Mouse (Mus musculus): Measurements from ENCODE around the gene Btbd3. TPM values are rescaled to one million over a fixed set of nuclear protein-coding genes. Genes with fewer than 3 reads are reported as not detected.

Btbd3 gene
- 8.9 and 11.5 TPM in 2 replicates for polyA plus RNA-seq (2012; rRNA removed)

GRCm38 (mm10) chr2:138256411-138256810, at the start of gene Btbd3:
TSS of gene Btbd3 (plus strand) at chr2:138256565.

